Mouse (Mus musculus): ENCODE measurements around the gene Sipa1l1. TPM values are rescaled to one million over a fixed set of nuclear protein-coding genes. Genes with fewer than 3 reads are reported as not detected.

Sipa1l1 gene
- polyA plus RNA-seq, 1 experiment = 56.7 TPM

GRCm38 (mm10) chr12:82340196-82340918 is 171.2 kb downstream of the Sipa1l1 start:
- TF ChIP-seq GATA1 (IDR thresholded peaks at IDR 0.05; ENCODE audit: low read length) = no peak

DNA sequence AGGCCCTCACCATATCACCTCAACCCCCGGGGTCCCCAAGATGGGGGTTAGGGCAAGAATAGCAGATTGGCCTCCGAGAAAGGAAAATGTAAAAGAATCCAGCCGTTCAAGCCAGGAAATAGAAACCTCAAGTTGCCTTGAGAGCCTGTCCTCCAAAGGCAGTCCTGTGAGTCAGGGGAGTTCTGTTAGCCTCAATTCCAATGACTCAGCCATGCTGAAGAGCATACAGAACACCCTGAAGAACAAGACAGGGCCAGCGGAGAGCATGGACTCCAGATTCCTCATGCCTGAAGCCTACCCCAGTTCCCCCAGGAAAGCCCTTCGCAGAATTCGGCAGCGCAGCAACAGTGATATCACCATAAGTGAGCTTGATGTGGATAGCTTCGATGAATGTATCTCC is 172.1 kb downstream of the Sipa1l1 start:
- TF ChIP-seq GATA1 (IDR thresholded peaks at IDR 0.05; ENCODE audit: low read length) = no peak

GRCm38 (mm10) chr12:82341696-82342095 is 172.6 kb downstream of the Sipa1l1 start:
- no peak for TF ChIP-seq GATA1 (IDR thresholded peaks at IDR 0.05; ENCODE audit: low read length)

- no peak for TF ChIP-seq GATA1 (IDR thresholded peaks at IDR 0.05; ENCODE audit: low read length)
Measured at GRCm38 (mm10) chr12:82350082-82350481, 181.0 kb downstream of the Sipa1l1 start.

DNA sequence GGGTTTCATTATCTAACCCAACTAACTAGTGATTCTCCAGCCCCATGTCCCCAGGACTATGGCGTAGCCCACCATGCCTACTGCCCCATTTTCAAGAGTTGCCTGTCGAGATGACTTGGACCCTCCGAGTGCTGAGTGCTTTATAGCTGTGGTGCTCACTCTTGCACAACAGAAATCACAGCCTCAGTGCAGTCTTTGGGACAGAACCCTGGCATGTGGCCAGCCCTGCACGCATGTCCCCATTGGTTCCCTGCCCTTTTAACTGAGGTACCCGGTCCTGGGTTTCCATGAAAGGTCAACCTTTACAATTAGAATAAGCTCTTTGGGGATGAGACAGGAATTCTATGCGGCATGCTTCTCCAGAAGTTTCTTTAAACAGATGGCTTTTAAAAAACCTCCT is 181.8 kb downstream of the Sipa1l1 start:
- no peak for TF ChIP-seq GATA1 (IDR thresholded peaks at IDR 0.05; ENCODE audit: low read length)

DNA sequence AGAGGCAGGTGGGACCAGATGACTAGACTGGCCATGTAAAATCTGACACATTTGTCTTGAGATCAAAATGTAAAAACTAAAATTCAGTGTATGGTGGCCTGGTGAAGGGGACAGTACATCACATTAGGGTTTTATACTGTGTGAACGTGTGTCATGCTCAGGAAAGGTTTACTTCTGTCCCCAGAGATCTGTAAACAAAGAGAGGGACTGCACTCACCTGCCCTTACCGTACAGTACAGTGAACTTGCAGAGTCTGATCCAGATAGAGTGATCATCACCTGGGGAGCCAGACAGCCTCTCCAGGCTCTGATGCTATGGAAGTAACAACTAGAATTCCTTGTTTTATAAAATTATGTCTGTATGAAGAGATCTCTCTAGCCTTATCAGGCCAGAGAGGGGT is 184.5 kb downstream of the Sipa1l1 start:
- TF ChIP-seq GATA1 (IDR thresholded peaks at IDR 0.05; ENCODE audit: low read length) = no peak

- no peak for TF ChIP-seq GATA1 (IDR thresholded peaks at IDR 0.05; ENCODE audit: low read length)
Measured at GRCm38 (mm10) chr12:82355419-82356149, 186.5 kb downstream of the Sipa1l1 start.

DNA sequence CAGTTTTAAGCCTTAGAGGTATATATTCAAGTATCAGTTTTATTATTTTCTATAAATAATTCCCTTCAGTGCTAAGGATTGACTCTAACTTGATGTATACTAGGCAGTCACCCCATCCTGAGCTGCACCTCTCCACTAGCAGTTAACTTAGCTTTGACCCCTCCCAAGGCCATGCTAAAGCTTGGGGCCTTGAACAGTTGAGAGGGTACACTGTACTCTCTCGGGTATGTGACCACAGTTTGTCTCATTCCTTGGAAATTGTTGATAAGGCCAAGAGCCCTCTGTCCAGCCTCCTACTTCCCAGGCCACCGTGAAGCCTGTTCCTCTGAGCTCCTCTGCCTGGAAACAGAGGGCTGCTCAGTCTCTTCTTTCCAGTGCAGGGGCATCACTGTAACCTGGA is 187.4 kb downstream of the Sipa1l1 start:
- TF ChIP-seq GATA1 (IDR thresholded peaks at IDR 0.05; ENCODE audit: low read length) = no peak

- TF ChIP-seq GATA1 (IDR thresholded peaks at IDR 0.05; ENCODE audit: low read length) = no peak
Measured at GRCm38 (mm10) chr12:82357431-82357830, 188.3 kb downstream of the Sipa1l1 start.

GRCm38 (mm10) chr12:82362796-82363195 is 193.7 kb downstream of the Sipa1l1 start:
- TF ChIP-seq GATA1 (IDR thresholded peaks at IDR 0.05; ENCODE audit: low read length) = no peak

DNA sequence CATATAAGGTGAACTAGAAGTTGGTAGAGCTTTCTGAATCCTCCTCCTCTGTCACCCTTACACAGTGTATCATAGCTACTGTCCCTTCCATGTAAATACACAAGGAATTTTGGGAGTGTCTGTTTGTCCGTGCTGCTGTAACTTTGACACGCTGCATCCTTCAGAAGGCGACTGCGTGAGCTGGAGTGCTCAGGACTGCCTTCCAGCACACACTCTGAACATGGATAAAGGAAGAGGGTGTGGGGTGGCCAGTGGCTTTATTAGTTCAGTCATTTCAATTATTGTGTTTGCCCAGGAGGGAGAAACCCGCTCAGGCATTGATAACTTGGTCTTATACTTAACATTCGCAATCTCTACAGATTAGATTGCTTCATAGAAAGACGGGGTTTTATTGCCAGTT is 195.1 kb downstream of the Sipa1l1 start:
- TF ChIP-seq GATA1 (IDR thresholded peaks at IDR 0.05; ENCODE audit: low read length) = no peak

DNA sequence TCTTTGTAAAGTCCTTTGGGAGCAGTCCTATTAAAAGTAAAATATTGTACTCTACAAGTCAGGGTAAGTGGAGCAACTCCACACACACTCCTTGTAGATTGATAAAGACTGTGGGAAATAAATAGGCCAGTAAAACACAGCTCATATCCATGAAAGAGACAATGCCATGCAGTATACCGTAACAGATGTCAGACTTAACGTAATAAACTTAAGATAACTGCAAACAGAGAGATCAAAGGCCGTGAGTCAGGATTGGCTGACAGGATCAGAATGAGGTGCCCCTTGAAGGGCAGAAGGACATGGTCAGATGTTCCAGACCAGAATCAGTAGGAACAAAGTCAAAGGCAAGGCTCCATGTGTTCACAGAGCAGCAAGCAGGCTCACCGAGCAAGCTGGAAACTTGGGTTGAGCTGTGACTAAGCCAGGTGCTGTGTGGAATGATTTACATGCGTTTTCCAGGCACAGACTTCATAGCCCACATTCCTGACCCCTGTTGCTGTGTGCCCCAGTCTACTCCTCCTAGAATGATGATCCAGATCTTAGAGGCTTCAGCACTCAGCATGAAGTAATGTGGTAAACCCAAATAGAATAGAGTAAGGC is 196.3 kb downstream of the Sipa1l1 start:
- TF ChIP-seq GATA1 (IDR thresholded peaks at IDR 0.05; ENCODE audit: low read length) = no peak

DNA sequence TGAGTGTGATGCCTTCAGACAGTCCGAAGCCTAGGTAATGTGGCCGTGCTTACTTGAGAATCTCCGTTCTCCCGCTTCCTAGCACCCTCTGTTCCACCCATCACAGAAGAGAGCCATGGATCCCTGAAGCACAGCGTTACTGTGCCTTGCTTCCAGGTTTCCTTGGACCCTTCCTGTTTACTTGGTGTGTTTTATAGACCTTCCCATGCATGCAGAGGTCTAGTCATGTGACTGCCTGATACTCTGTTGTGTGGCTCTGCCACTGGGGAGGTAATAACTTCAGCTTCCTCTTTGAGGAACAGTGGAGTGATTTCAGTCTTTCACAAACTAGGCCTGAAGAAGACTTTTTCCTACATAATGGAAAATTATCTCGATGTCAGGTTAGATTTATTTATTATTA is 197.6 kb downstream of the Sipa1l1 start:
- no peak for TF ChIP-seq GATA1 (IDR thresholded peaks at IDR 0.05; ENCODE audit: low read length)

DNA sequence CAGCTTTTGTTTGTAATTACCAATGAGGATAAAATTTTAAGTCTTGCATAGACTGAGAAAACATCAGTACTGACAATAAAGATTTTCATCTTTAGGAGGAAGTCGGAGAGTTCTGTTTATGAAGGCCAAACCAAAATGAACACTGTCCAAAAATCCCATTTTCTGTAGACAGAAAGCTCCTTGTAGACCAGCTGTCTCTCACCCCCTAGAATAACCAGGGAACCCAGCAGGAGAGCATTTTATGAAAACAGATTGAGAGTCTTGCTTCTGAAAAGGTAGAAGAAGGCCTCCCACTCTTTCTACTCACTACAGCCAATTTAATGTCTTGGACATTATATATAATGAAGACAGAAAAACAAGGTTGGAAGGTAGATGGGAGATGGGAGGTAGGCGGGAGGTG is 198.2 kb downstream of the Sipa1l1 start:
- TF ChIP-seq GATA1 (IDR thresholded peaks at IDR 0.05; ENCODE audit: low read length) = no peak

DNA sequence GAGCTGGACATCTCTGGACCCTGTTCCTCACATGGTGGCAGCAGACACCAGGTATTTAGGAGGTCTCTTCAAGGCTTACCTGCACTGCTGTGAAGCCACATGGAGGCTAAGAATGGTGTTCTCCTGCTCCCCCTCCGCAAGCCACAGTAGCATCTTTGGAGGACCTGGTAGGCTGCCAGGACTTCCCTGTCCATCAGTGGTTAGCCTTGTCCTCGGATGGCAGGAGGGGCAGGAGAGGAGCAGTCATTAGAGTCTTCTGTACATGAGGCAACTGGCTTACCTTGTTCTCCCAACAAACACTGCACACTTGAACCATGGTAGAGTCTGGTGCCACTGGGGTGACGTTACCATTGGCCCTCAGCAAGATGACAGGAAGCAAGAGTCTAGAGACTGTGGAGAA is 198.9 kb downstream of the Sipa1l1 start:
- no peak for TF ChIP-seq GATA1 (IDR thresholded peaks at IDR 0.05; ENCODE audit: low read length)

DNA sequence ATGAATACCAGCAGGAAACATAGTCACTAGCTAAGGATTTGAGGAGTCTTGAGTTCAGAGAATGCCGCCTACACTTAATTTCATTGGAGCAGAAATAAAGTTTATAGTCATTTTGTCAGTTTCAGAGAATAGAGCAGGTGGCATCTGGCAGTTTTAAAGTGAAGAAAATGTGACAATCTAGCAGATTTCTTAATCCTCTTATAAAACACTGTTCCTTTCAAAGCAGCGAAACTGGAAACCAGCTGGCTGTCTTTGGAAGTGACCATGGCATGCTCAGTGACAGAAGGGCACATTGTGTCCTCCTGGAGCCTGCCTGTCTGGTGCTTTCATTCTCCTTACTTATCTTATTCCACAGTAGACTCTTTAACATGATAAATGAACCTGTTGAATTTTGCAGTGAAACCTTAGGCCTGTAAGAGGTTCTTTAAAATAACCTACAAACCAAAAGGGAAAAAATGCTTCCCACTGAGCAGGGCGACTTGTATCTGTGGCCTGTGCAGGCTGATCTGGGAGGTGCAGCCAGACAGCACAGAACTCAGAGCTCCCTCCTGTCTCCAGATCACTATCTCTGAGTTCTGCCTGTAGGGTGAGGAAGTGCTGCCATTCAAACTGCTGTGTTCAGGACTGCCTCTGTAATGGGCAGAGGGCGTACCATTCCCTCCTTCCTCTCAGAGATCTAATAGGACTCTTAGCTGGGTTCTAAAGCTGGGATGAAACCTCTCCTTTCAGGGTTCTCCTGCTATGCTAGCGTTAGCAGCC is 200.5 kb downstream of the Sipa1l1 start:
- TF ChIP-seq GATA1 (IDR thresholded peaks at IDR 0.05; ENCODE audit: low read length) = no peak
